Mouse (Mus musculus): ENCODE measurements at regions not wholly inside any gene's neighbourhood (a gene's known extent, or its start where the extent isn't known, plus 50 kb on each side); places are given as distances from the start of the nearest gene placed in this dataset.

DNA sequence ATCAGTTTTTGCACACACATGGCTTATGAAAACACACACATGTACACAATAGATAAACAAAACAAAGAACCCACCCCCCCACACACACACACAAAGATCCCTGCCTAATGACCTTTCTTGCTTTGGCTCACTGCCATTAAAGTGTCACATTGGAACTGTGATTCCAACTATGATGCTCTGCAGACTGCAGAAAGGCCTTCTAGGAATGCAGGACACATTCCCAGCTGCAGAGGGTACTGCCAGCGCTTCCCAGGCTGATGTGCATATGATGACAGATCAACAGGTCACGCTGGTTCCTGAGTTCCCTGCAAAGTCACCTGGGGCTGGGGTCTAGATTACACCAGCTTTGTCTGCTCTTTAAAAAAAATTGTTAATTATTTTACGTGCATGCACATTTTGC lies 68.1 kb upstream of the Ppm1j start:
- no peak for DNase-seq (ENCODE audit: low spot score)

DNA sequence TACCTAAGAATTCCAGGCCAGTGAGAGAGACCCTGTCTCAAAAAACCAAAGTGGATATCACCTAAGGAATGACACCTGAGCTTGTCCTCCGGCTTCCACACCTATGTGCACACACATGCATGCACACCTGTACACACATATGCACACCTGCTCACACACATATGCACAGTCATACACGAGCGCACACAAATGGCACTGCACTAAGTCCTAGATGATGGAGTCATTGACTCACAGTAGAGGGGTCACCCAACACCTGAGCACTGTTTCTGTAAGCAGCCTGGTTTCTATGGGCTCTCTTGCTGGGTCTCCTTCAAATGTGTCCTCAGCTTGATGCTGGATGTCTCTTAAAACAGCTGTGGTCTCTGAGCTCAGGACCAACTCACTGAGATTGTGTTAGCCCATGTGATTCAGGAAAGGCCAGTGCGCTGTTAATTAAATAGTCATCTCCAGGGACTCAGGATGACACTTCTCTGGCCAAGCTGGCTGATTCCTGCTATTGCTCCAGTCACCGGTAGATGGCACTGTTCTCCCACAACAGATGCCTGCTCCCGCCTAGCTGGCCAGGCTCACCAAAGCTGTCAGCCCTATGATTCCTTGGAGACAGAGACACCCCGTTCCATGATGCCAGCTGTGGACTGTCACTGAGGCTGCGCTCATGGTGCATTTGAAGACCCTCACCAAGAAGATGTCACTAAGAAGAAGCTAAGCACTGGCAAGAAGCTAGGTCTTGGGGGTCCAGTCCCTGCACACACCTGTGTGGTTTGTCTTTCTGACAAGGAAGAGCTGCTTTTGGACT lies 66.8 kb upstream of the Ppm1j start:
- peak; percentile 51 for DNase-seq (ENCODE audit: low spot score)

DNA sequence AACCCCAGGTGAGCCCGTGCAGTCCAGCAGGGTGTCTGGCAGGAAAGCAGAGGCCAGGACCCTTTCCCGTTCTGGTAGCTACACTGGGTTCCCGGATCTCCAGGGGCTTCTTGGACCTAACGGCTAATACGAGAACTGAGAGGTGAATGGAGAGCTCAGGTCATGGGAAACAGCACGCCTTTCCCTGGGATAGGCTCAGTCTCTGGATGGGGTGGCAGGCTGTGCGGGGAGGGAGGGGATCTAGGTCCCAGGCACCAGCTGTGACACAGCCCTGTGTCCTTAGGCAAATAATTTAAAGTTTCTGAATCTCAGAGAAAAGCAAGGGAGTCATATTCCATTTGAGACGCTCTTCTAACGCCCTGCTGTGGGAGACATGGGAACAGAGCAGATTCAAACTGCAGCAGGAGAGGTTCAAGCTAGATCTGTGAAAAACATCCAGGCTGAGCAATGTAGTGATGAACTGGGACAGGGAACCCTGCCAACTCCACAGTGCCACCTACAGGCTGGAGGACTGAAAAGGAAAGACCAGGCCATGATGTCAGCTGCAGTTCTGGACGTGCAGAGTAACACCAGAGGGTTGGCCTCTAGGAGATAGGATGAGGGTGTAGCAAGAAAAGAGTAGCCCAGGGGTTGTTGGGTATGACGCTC lies 66.1 kb upstream of the Ppm1j start:
- DNase-seq (ENCODE audit: low spot score), result peak; percentile 65

All from spleen, adult 12 weeks (tissue).